Mouse (Mus musculus) liver, embryonic 14.5 days (tissue): ENCODE data around the gene Fam166a. TPM values are rescaled to one million over a fixed set of nuclear protein-coding genes. Genes with fewer than 3 reads are reported as not detected.

Source experiments
- ATAC-seq: fragments of 200-750 bp; cut with Nextera tagmentation; 2 replicates; pipeline ENCODE4 v1.8.0; 2017; ENCODE audit warnings: moderate number of reproducible peaks, mild to moderate bottlenecking, moderate library complexity; ENCODE audit not compliant: insufficient read depth
- DNase-seq, 3 experiments: peaks; one replicate each; pipeline ENCODE4 v3.0.0-alpha.2; 2012 to 2013; ENCODE audit warnings: low read depth in 3 of 3, low spot score in 3 of 3
- H3K27ac ChIP-seq: fragments of 300-500 bp; sonication (generic); 2 replicates; pipeline ENCODE4 v1.5.1; 2014; ENCODE audit warnings: moderate library complexity, mild to moderate bottlenecking, control low read depth, inconsistent platforms
- H3K27me3 ChIP-seq: fragments of 300-500 bp; sonication (generic); 2 replicates; pipeline ENCODE4 v1.6.1; 2014; ENCODE audit warnings: mild to moderate bottlenecking, low read length, moderate library complexity; ENCODE audit not compliant: control insufficient read depth, insufficient read depth
- H3K36me3 ChIP-seq: fragments of 300-500 bp; sonication (generic); replicated peaks from 2 replicates; pipeline ENCODE4 v1.6.1; 2014; ENCODE audit warnings: low read depth; ENCODE audit not compliant: control insufficient read depth, insufficient read depth
- H3K4me1 ChIP-seq, 2 experiments: fragments of 200-500 bp in 1 of 2; fragments of 300-500 bp in 1 of 2; sonication (generic) in 1 of 2; replicated peaks; 2 replicates each; pipeline ENCODE4 v1.6.1; 2012 to 2014; ENCODE audit warnings: antibody characterized with exemption in 1 of 2, inconsistent platforms in 1 of 2, low read length in 1 of 2; ENCODE audit not compliant: control insufficient read depth in 2 of 2, insufficient read depth in 2 of 2
- H3K4me2 ChIP-seq: fragments of 300-500 bp; sonication (generic); 2 replicates; pipeline ENCODE4 v1.6.1; 2014; ENCODE audit warnings: low read depth, mild to moderate bottlenecking, control low read depth, moderate library complexity
- H3K4me3 ChIP-seq, 2 experiments: fragments of 200-500 bp in 1 of 2; fragments of 300-500 bp in 1 of 2; sonication (generic) in 1 of 2; 2 replicates each; pipeline ENCODE4 v1.5.1; 2012 to 2014; ENCODE audit warnings: low read depth in 2 of 2, low read length in 2 of 2, mild to moderate bottlenecking in 2 of 2, control low read depth in 1 of 2, inconsistent platforms in 1 of 2, moderate library complexity in 1 of 2; ENCODE audit not compliant: insufficient read depth in 1 of 2
- H3K9ac ChIP-seq: fragments of 300-500 bp; sonication (generic); replicated peaks from 2 replicates; pipeline ENCODE4 v1.6.1; 2014; ENCODE audit warnings: mild to moderate bottlenecking, control low read depth, moderate library complexity
- H3K9me3 ChIP-seq: fragments of 300-500 bp; sonication (generic); 2 replicates; pipeline ENCODE4 v1.6.1; 2016; ENCODE audit warnings: low read length, mixed read lengths; ENCODE audit not compliant: control insufficient read depth
- CTCF ChIP-seq: IDR thresholded peaks from 2 replicates; pipeline ENCODE4 v1.5.1; 2016; ENCODE audit warnings: antibody characterized with exemption, low read depth, control low read depth
- EP300 ChIP-seq: IDR thresholded peaks from 2 replicates; pipeline ENCODE4 v1.6.1; 2016; ENCODE audit warnings: antibody characterized with exemption, low read depth
- WGBS: fragments of 180-500 bp; shearing (Covaris S2); extraction: QIAGEN DNeasy Blood & Tissue Kit; methylation state at CpG from one replicate; pipeline ENCODE4 v1.1.7; 2014; ENCODE audit not compliant: insufficient replicate concordance; 5-methylcytosine and 5-hydroxymethylcytosine counted together
- polyA plus RNA-seq, 2 experiments: library from polyadenylated mRNA; depleted of rRNA in 1 of 2; stranded (reverse) in 1 of 2; unstranded in 1 of 2; fragments of >200 nt; fragmentation: Nextera tagmentation in 1 of 2; extraction: Ambion mirVana in 1 of 2; gene quantifications; 2 replicates each; pipeline versions ENCODE4 v1.2.1 to v1.2.3; 2012 to 2014

The Fam166a gene
- polyA plus RNA-seq, 2 experiments: 0.04 to 0.96 TPM

GRCm38 (mm10) chr2:25267241-25267640 lies 48.7 kb downstream of the Fam166a start:
- Histone ChIP-seq H3K9me3 (no peaks in the 10 kb centered on the region), H3K27ac (no peak overlapping the region; the same call in 1 of the 2 replicates), H3K4me2 (no peak overlapping the region), H3K27me3 (no peaks in the 10 kb centered on the region), H3K4me1 (peaks cover 17 to 38% of the 10 kb centered on the region in 2 experiments), H3K4me3 (no peak overlapping the region), H3K9ac (no peak overlapping the region), H3K36me3 (peaks cover 15% of the 10 kb centered on the region)
- DNase-seq (no peak), ATAC-seq (no peak)
- TF ChIP-seq EP300 (no peak), CTCF (no peak)

- H3K9me3 ChIP-seq: no peaks in the 10 kb centered on the region
- no peak for TF ChIP-seq EP300
- TF ChIP-seq CTCF: no peak
- peaks cover 15% of the 10 kb centered on the region for H3K36me3 ChIP-seq
- no peak for ATAC-seq
- no peak for DNase-seq
- no peaks in the 10 kb centered on the region for H3K27me3 ChIP-seq
- no peak overlapping the region for H3K27ac ChIP-seq
- H3K9ac ChIP-seq: no peak overlapping the region
- H3K4me2 ChIP-seq: no peak overlapping the region
- WGBS: 70% methylated on average over 4 of the region's 4 CpGs
- H3K4me3 ChIP-seq: no peak overlapping the region
- H3K4me1 ChIP-seq: peaks cover 17 to 38% of the 10 kb centered on the region in 2 experiments
Measured at GRCm38 (mm10) chr2:25267746-25268309, 49.3 kb downstream of the Fam166a start.

Other genes starting within 250 kb of the Fam166a start
Only the 30 nearest of the 32 such genes appear.
- 10.3 and 11.0 TPM in 2 replicates for gene Nsmf, start 164.4 kb upstream of the Fam166a start, polyA plus RNA-seq (2012; rRNA removed)
- gene Nsmf, start 164.4 kb upstream of the Fam166a start, polyA plus RNA-seq (2014; fragmentation: Nextera tagmentation; extraction: Ambion mirVana): 3.3 and 6.3 TPM in 2 replicates
- 4.9 and 5.3 TPM in 2 replicates for gene Entpd8, start 138.4 kb upstream of the Fam166a start, polyA plus RNA-seq (2012; rRNA removed)
- gene Entpd8, start 138.4 kb upstream of the Fam166a start, polyA plus RNA-seq (2014; fragmentation: Nextera tagmentation; extraction: Ambion mirVana): 2.3 and 3.6 TPM in 2 replicates
- gene Noxa1, start 123.6 kb upstream of the Fam166a start, polyA plus RNA-seq (2012; rRNA removed): 0.95 and 1.1 TPM in 2 replicates
- 1.2 and 1.8 TPM in 2 replicates for gene Noxa1, start 123.6 kb upstream of the Fam166a start, polyA plus RNA-seq (2014; fragmentation: Nextera tagmentation; extraction: Ambion mirVana)
- gene Nrarp, start 38.0 kb upstream of the Fam166a start, polyA plus RNA-seq (2012; rRNA removed): 3.7 and 3.9 TPM in 2 replicates
- 1.8 and 1.9 TPM in 2 replicates for gene Nrarp, start 38.0 kb upstream of the Fam166a start, polyA plus RNA-seq (2014; fragmentation: Nextera tagmentation; extraction: Ambion mirVana)
- 3.7 and 4.1 TPM in 2 replicates for gene Tor4a, start 21.9 kb upstream of the Fam166a start, polyA plus RNA-seq (2012; rRNA removed)
- 4.9 and 5.7 TPM in 2 replicates for gene Tor4a, start 21.9 kb upstream of the Fam166a start, polyA plus RNA-seq (2014; fragmentation: Nextera tagmentation; extraction: Ambion mirVana)
- gene Nelfb, start 7.3 kb upstream of the Fam166a start, polyA plus RNA-seq (2012; rRNA removed): 18.7 and 21.3 TPM in 2 replicates
- gene Nelfb, start 7.3 kb upstream of the Fam166a start, polyA plus RNA-seq (2014; fragmentation: Nextera tagmentation; extraction: Ambion mirVana): 23.7 and 27.3 TPM in 2 replicates
- gene Stpg3, start 4.1 kb upstream of the Fam166a start, polyA plus RNA-seq (2012; rRNA removed): not detected in 2 replicates
- not detected in 2 replicates for gene Stpg3, start 4.1 kb upstream of the Fam166a start, polyA plus RNA-seq (2014; fragmentation: Nextera tagmentation; extraction: Ambion mirVana)
- gene Tubb4b, start 6.0 kb downstream of the Fam166a start, polyA plus RNA-seq (2012; rRNA removed): 571 and 676 TPM in 2 replicates
- 561 and 604 TPM in 2 replicates for gene Tubb4b, start 6.0 kb downstream of the Fam166a start, polyA plus RNA-seq (2014; fragmentation: Nextera tagmentation; extraction: Ambion mirVana)
- 0.01 and 0.05 TPM in 2 replicates for gene Slc34a3, start 15.6 kb downstream of the Fam166a start, polyA plus RNA-seq (2012; rRNA removed)
- not detected in 2 replicates for gene Slc34a3, start 15.6 kb downstream of the Fam166a start, polyA plus RNA-seq (2014; fragmentation: Nextera tagmentation; extraction: Ambion mirVana)
- gene Rnf224, start 18.0 kb downstream of the Fam166a start, polyA plus RNA-seq (2012; rRNA removed): not detected in 2 replicates
- gene Rnf224, start 18.0 kb downstream of the Fam166a start, polyA plus RNA-seq (2014; fragmentation: Nextera tagmentation; extraction: Ambion mirVana): not detected in 2 replicates
- 0.93 and 1.3 TPM in 2 replicates for gene Rnf208, start 23.5 kb downstream of the Fam166a start, polyA plus RNA-seq (2012; rRNA removed)
- gene Rnf208, start 23.5 kb downstream of the Fam166a start, polyA plus RNA-seq (2014; fragmentation: Nextera tagmentation; extraction: Ambion mirVana): 0.09 and 0.16 TPM in 2 replicates
- gene Cysrt1, start 23.7 kb downstream of the Fam166a start, polyA plus RNA-seq (2012; rRNA removed): not detected in 2 replicates
- not detected in 2 replicates for gene Cysrt1, start 23.7 kb downstream of the Fam166a start, polyA plus RNA-seq (2014; fragmentation: Nextera tagmentation; extraction: Ambion mirVana)
- 5.4 and 5.6 TPM in 2 replicates for gene AL732309.1, start 28.1 kb downstream of the Fam166a start, polyA plus RNA-seq (2012; rRNA removed)
- 1.4 and 1.9 TPM in 2 replicates for gene AL732309.1, start 28.1 kb downstream of the Fam166a start, polyA plus RNA-seq (2014; fragmentation: Nextera tagmentation; extraction: Ambion mirVana)
- gene Tmem203, start 36.7 kb downstream of the Fam166a start, polyA plus RNA-seq (2012; rRNA removed): 8.8 and 12.4 TPM in 2 replicates
- gene Tmem203, start 36.7 kb downstream of the Fam166a start, polyA plus RNA-seq (2014; fragmentation: Nextera tagmentation; extraction: Ambion mirVana): 8.8 and 9.4 TPM in 2 replicates
- 1.6 and 2.6 TPM in 2 replicates for gene Tprn, start 43.9 kb downstream of the Fam166a start, polyA plus RNA-seq (2012; rRNA removed)
- 2.4 and 3.2 TPM in 2 replicates for gene Tprn, start 43.9 kb downstream of the Fam166a start, polyA plus RNA-seq (2014; fragmentation: Nextera tagmentation; extraction: Ambion mirVana)
- 65.8 and 76.0 TPM in 2 replicates for gene Ssna1, start 53.7 kb downstream of the Fam166a start, polyA plus RNA-seq (2012; rRNA removed)
- 145 and 155 TPM in 2 replicates for gene Ssna1, start 53.7 kb downstream of the Fam166a start, polyA plus RNA-seq (2014; fragmentation: Nextera tagmentation; extraction: Ambion mirVana)
- 20.5 and 23.8 TPM in 2 replicates for gene Anapc2, start 53.7 kb downstream of the Fam166a start, polyA plus RNA-seq (2012; rRNA removed)
- gene Anapc2, start 53.7 kb downstream of the Fam166a start, polyA plus RNA-seq (2014; fragmentation: Nextera tagmentation; extraction: Ambion mirVana): 30.2 TPM in 2 replicates
- gene Tmem210, start 69.4 kb downstream of the Fam166a start, polyA plus RNA-seq (2012; rRNA removed): not detected in 2 replicates
- gene Tmem210, start 69.4 kb downstream of the Fam166a start, polyA plus RNA-seq (2014; fragmentation: Nextera tagmentation; extraction: Ambion mirVana): not detected in 2 replicates
- gene Lrrc26, start 71.2 kb downstream of the Fam166a start, polyA plus RNA-seq (2012; rRNA removed): not detected in 2 replicates
- gene Lrrc26, start 71.2 kb downstream of the Fam166a start, polyA plus RNA-seq (2014; fragmentation: Nextera tagmentation; extraction: Ambion mirVana): not detected in 2 replicates
- gene Grin1, start 100.4 kb downstream of the Fam166a start, polyA plus RNA-seq (2012; rRNA removed): 0.02 and 0.05 TPM in 2 replicates
- gene Grin1, start 100.4 kb downstream of the Fam166a start, polyA plus RNA-seq (2014; fragmentation: Nextera tagmentation; extraction: Ambion mirVana): 0.06 and 0.14 TPM in 2 replicates
- gene Man1b1, start 113.6 kb downstream of the Fam166a start, polyA plus RNA-seq (2012; rRNA removed): 5.3 and 6.6 TPM in 2 replicates
- 25.4 and 28.2 TPM in 2 replicates for gene Man1b1, start 113.6 kb downstream of the Fam166a start, polyA plus RNA-seq (2014; fragmentation: Nextera tagmentation; extraction: Ambion mirVana)
- 9.3 and 10.6 TPM in 2 replicates for gene Dpp7, start 137.6 kb downstream of the Fam166a start, polyA plus RNA-seq (2012; rRNA removed)
- gene Dpp7, start 137.6 kb downstream of the Fam166a start, polyA plus RNA-seq (2014; fragmentation: Nextera tagmentation; extraction: Ambion mirVana): 9.4 and 12.8 TPM in 2 replicates
- gene Uap1l1, start 146.9 kb downstream of the Fam166a start, polyA plus RNA-seq (2012; rRNA removed): 2.9 and 3.8 TPM in 2 replicates
- 9.3 and 14.1 TPM in 2 replicates for gene Uap1l1, start 146.9 kb downstream of the Fam166a start, polyA plus RNA-seq (2014; fragmentation: Nextera tagmentation; extraction: Ambion mirVana)
- gene Sapcd2, start 153.6 kb downstream of the Fam166a start, polyA plus RNA-seq (2012; rRNA removed): 20.1 and 21.5 TPM in 2 replicates
- 17.9 and 20.5 TPM in 2 replicates for gene Sapcd2, start 153.6 kb downstream of the Fam166a start, polyA plus RNA-seq (2014; fragmentation: Nextera tagmentation; extraction: Ambion mirVana)
- gene Entpd2, start 177.1 kb downstream of the Fam166a start, polyA plus RNA-seq (2012; rRNA removed): 0.18 and 0.30 TPM in 2 replicates
- 0.23 TPM in 1 of 2 replicates, not detected in the other for gene Entpd2, start 177.1 kb downstream of the Fam166a start, polyA plus RNA-seq (2014; fragmentation: Nextera tagmentation; extraction: Ambion mirVana)
- 3.4 and 3.9 TPM in 2 replicates for gene Npdc1, start 180.6 kb downstream of the Fam166a start, polyA plus RNA-seq (2012; rRNA removed)
- 2.4 and 2.7 TPM in 2 replicates for gene Npdc1, start 180.6 kb downstream of the Fam166a start, polyA plus RNA-seq (2014; fragmentation: Nextera tagmentation; extraction: Ambion mirVana)
- 0.55 and 0.58 TPM in 2 replicates for gene Fut7, start 204.5 kb downstream of the Fam166a start, polyA plus RNA-seq (2012; rRNA removed)
- 0.34 and 0.90 TPM in 2 replicates for gene Fut7, start 204.5 kb downstream of the Fam166a start, polyA plus RNA-seq (2014; fragmentation: Nextera tagmentation; extraction: Ambion mirVana)
- 2.4 and 2.5 TPM in 2 replicates for gene Abca2, start 210.0 kb downstream of the Fam166a start, polyA plus RNA-seq (2012; rRNA removed)
- 0.91 and 1.1 TPM in 2 replicates for gene Abca2, start 210.0 kb downstream of the Fam166a start, polyA plus RNA-seq (2014; fragmentation: Nextera tagmentation; extraction: Ambion mirVana)
- 0.08 and 0.32 TPM in 2 replicates for gene Clic3, start 238.1 kb downstream of the Fam166a start, polyA plus RNA-seq (2012; rRNA removed)
- gene Clic3, start 238.1 kb downstream of the Fam166a start, polyA plus RNA-seq (2014; fragmentation: Nextera tagmentation; extraction: Ambion mirVana): 0.18 and 0.27 TPM in 2 replicates
- gene Paxx, start 242.3 kb downstream of the Fam166a start, polyA plus RNA-seq (2012; rRNA removed): 7.9 and 9.2 TPM in 2 replicates
- 6.3 and 7.3 TPM in 2 replicates for gene Paxx, start 242.3 kb downstream of the Fam166a start, polyA plus RNA-seq (2014; fragmentation: Nextera tagmentation; extraction: Ambion mirVana)